Mouse (Mus musculus) lung, postnatal 14 days (tissue): ENCODE results near the gene Carm1.
A peak's percentile ranks its signal among the peaks of the same experiment; 100 is the strongest.
"Not testable (repeated sequence)": the region's sequence is repeated elsewhere in the genome, so short reads cannot be mapped to it uniquely, and the experiment has no call there.

Source experiments
- DNase-seq: peaks from one replicate; pipeline ENCODE4 v3.0.0; 2021

Gene Carm1

DNA sequence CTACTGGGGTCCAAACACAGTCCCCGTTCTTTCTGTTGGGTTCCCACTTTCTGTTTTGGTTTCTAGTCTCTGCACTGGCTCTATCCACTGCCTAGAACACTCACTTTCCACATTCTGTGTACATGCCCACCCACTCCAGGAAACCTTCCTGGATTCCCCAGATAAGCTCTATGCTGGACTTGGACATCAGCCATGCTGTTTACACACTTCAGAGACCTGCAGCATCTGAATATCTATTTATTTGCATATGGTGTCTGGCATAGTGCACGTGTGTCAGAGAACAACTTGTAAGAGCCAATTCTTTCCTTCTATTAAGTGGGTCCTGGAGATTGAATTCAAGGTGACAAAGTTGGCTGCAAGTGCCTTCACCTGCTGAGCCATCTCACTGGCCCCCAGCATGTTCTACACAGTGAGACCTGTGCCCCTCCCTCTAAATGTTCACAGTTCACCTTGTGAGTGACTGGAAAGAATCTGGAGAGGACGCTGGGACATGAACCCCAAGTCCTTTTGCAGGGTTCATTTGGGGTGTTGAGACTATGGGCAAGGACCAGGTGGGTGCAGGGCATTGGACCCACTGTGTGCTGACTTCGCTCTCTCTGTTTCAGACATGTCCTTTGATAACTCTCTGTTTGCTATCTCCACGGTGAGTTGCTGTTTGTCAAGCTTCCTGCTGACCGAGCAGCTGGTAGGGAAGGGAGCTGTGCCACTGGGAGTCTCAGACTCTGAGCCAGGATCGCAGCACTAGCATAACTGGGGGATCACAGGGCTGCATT is 6.5 kb upstream of the Carm1 start:
- no peak for DNase-seq

DNA sequence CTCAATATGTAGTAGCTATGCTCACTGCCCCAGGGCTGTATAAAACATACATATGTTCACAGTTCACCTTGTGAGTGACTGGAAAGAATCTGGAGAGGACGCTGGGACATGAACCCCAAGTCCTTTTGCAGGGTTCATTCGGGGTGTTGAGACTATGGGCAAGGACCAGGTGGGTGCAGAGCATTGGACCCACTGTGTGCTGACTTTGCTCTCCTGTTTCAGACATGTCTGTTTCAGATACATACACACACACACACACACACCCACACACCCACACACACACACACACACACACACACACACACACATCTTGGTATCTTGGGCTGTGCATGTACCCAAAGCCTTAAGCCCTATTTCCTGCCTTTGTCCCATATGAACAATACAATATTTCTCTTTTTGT is 4.7 kb upstream of the Carm1 start:
- not testable (repeated sequence) for DNase-seq

DNA sequence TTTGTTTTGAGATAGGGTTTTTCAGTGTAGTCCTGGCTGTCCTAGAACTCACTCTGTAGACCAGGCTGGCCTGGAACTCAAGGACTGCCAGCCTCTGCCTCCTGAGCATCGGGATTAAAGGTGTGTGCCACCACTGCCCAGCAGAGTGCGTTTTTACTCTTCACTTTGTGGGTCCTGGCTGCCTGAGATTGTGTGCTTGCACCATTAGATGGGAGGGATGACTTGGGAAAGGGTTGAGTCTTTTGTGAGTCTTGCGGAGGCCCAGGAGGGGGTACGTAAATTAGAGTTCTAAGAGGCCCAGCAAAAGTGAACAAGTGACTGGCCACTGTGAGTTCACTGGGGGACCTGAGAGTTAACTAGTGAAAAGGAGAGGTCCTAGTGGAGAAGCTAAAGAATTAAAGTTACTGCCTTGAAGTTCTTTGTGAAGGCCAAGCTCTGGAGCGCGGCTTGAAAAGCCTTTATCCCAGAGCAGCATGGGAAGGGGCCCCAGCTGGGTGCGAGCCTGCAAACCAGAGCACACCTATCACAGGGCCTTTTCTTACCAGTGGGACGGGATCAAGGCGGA is 1.3 kb upstream of the Carm1 start:
- DNase-seq = no peak

DNA sequence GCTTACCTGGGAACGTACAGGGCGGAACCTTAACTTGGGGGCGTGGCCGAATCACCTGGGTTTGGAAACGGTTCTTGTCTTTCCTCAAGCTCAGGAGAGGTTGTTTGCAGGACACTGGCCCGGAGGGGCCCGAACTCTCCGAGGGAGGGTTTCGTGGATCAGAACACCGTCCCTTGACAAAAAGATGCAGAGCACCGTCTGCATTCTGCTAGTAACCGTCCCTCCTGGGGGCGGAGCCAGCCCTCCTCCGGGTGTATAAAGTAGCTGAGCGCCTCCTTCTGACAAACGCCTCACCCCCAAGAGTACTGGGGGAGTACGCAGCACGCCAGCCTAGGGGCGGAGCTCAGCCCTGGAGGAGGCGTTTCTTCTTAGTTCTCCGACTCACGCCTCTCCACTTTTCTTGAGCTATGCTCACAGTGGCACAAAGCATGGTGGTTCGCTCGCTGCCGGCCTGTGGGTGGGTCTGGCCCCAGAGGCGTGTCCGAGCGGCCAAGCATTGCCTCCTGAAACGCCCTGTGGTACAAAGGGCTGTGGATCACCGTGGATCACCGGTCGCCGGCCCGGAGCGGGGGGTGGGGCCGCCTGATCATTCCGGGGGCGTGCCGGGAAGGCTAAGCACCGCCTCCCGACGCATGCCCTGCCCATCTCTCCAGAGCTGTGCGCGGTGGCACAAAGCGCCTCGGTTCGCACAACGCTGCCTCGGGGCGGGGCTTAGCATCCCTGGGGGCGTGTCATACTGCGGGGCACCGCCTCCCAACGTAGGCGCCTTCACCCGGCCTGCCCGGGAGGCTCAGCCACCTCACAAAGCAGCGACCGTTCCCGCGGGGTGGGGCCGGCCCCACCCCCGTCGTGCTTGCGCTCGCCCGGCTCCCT is 542 bp upstream of the Carm1 start:
- DNase-seq = peak; percentile 99

DNA sequence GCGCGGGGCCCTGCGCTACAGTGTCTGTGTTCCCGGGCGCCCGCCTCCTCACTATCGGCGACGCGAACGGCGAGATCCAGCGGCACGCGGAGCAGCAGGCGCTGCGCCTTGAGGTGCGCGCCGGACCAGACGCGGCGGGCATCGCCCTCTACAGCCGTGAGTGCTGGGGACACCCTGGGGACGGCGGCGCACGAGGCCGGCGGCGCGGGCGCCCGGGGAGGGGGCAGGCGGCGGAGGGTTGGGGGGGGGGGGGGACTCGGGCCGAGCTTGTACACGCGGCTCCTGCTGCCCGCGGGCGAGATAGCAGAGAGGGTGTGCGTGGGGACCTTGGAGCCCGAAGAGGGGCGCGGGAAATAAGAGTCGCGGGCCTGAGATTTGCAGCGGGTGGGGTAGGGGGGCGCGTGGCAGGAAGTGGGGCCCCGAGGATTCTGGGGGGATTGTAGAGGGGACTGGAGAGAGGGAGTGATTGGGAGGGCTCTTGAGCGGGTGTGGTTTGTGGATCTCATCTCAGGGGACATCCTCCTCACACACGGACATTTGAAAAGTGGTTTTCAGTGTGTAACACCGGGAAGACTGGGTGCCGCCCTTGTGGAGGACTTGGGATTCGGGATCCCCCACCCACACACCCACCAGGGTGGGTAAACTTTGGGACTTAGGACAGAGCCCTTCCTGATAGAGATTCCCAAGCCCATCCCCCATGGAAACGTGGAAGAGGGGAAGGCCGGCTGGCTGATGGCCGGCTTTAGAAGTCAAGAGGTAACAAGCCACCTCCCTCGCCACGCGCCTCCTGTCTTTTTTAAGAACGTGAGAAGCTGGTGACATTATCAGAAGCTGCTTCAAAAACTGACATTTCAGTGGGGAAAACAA is 614 bp downstream of the Carm1 start:
- DNase-seq = peak; percentile 55

DNA sequence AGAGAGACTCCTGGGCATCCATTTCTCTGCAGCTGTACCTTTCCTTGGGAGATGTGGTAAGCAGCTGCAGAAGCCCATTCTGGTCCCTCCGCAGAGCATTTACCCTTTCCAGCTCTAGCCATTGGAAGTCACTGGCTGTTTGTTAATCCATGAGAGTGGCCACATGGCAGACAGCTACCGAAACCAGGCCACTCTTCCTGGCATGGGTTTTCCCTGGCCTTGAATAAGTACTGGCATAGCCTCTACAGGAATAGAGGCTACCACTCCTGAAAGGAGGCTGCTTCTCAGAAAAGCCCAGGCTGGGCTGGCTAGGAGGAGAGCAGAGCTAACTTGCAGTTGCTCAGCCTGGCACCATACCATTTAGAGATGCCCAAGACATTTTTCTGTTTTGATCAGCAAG is 4.4 kb downstream of the Carm1 start:
- no peak for DNase-seq

DNA sequence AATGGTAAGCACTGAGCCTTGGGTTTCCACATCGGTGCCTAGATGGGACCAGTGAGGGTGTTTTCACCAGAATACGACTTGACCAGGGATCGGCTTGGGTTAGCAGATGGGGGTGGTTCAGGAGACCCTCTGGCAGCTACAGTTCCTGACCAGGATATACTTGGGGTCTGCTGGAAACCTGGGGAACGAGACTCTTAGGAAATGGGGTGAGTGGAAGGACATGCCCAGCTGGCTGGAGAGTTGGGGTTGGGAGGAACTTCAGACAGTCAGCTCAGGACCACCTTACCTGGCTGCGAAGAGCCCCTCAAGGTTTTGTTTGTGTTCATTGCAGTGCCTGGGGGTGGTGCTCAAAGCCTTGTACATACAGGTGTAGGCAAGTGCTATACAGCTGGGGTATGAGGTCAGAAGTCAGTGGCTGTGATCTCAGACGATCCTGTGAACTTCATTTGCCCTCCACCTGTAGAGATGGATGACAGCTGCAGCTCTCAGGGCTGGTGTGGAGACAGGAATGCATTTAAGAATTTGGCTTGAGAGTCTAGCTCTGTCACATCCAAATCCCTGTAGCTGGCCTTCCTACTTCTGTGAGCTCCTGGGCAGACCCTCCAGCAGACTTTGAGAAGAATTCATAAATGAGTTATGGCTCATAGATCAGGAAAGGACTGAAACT is 7.0 kb downstream of the Carm1 start:
- no peak for DNase-seq

DNA sequence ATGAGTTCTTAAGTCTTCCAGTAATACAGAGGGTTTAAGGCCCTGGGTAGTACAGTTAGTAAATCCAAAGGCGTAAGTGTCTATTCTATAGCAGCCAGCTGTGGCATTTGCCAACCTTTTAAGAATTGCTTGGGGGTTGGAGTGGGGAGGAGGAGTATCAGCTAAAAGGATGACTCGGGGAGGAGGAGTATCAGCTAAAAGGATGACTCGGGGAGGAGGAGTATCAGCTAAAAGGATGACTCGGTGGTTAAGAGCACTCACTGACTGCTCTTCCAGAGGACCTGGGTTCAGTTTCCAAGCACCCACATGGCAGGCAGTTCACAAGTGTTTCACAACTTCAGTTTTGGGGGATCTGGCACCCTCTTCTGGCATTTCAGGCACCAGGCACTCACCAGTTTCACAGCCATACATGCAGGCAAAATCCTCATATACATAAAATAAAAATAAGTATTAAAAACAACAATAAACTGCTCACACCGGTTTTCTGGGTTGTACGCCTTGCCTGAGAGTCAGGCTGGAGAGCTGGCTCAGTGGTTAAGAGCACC is 8.6 kb downstream of the Carm1 start:
- no peak for DNase-seq

DNA sequence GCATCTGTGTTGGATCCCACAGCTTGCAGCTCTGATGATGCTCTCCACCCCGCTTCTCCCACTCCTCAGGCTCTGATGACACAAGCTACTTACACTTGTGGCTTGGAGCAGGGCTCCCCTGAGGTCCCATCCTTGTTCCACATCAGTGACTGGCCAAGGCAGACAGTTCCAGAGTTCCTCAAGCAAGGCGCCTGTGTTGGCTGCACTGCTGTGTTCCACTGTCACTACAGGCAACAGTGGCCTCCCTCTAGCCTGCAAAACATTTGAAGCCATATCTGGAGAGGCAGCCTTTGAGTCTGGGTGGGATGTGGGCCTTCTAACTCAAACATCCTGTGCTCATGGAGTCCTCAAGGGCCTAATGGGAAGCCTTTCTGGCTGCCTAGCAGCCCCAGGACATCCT is 10.3 kb downstream of the Carm1 start:
- peak; percentile 9 for DNase-seq

DNA sequence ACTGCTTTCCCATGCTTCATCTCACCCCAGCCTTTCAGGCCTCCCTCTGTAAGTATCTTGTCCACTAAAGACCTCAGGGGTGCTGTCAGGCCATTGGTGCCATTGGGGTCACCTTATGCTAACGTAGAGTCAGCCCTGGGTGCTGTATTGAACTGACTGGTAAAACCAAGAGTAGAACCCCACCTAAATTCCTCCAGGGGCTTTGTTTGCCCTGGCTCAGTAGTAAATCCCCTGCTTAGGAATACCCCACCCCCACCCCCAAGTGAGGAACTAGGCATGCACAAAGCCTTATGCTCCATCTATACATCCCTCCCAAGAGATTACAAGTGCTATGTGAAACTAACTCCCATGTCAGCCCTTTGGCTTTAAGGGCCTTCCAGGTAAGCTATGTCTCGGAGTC is 10.9 kb downstream of the Carm1 start:
- DNase-seq = no peak

DNA sequence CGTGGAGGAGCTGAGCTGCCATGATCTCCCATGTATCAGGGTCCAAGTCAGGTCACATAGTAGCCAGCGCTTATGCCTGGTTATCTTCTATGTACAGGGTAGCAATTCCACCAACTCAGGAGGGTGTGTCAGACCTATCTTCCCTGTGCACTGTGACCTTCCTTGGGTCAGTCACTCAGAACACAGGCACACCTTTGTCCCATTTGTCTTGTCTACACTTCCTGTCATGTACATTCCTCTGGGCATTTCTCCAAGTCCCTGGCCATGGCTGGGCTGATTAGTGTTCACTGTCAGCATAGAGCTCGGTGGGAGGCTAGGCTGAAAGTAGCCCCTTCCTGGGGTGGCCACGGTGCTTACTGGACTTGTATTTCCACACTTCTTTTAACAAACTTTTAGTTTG is 11.7 kb downstream of the Carm1 start:
- DNase-seq = peak; percentile 13

DNA sequence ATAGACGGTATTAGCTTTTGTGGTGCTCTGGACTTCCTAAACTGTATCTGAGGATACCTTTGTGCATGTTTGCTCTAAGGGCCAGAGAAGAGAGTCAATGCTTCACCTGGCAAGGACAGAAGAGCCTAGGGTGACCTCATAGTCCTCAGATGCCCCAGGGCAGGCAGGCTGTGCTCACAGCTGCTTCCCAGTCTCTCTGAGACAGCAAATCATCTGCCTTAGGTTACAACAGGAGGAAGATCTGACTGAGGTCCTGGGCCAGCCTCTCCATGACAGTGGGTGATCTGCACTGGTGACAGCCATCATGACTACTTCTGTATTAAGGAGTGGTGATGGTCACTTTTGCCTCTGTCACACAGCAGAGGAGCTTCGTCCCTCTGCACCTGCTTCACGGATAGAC is 12.5 kb downstream of the Carm1 start:
- DNase-seq = no peak

DNA sequence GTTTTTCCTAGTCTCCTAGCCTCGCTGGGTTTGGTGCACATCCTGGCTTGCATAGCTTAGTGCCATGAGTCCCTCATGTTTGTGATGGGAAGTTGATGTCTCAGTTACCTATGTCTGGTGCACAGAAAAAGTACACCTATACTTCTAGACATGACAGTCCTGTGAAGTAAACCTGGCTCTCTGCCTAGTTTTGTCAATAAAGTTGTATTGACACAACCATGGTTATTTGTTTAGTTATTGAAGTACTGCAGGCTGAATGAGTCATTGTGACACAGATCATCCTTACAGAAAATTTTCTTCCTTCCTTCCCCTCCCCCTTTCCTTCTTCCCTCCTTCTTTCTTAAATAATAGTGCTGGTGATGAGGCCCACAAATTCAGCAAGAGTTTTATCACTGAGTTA is 17.7 kb downstream of the Carm1 start:
- DNase-seq = no peak

DNA sequence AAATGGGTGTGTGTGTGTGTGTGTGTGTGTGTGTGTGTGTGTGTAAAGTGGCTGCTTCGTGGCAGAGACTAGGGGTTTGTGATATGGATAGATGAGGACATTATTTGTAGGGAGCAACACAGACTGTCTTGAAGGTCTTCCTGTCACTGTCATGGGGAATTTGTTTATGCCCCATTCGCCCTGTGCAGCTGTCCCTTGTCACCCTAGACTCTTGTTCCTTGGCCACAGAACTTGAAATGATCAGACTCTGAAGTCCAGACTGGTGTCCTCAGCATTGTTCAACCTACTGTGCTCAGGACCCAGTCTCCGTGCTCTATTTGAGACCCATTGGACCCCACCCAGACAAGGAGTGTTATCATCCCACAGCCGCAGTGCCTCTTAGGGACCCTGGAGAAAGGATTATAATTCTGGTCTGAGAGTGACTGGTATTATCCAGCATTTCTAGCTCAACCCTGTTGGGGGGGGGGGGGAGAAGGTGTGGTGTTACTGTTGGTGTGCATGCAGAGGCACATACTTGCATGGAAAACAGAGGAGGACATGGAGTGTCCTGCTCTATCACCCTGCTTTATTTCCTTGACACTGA is 18.4 kb downstream of the Carm1 start:
- DNase-seq = no peak

DNA sequence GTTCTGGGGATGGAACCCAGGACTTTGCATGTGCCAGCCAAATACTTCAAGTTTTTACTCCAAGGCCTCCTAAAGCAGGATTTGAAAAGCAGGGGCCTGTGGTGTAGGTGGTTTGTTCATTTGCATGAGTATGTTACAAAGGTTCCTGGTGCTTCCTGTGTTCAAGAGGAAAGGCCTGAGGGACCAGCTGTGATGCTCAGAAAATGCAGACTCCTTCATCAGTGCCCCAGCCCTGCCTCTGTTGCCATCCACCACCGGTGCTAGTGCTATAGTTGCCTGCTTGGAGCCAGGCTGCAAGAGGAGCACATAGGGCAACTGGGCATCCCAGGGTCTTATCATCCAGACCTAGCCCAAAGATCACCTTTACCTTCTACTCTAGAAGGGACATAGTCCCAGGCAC is 19.8 kb downstream of the Carm1 start:
- DNase-seq = no peak

DNA sequence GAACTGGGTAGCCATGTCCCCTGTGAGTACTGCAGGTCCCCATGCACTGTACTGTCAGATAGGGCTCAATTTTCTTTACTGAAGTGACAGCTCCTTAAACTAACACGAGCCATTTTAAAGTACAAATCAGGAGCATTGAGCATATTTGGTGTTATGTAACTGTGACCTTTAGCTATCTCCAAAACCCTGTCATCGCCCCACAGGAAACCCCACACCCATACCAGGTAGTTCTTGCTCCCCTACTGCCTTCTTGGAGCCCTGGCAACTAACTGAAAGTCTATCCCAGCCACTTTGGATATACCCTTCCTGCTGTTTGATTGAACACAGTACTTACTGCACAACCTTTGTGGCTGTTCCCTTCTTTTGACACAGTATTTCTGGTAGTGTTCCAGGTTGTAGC is 20.4 kb downstream of the Carm1 start:
- DNase-seq = no peak

DNA sequence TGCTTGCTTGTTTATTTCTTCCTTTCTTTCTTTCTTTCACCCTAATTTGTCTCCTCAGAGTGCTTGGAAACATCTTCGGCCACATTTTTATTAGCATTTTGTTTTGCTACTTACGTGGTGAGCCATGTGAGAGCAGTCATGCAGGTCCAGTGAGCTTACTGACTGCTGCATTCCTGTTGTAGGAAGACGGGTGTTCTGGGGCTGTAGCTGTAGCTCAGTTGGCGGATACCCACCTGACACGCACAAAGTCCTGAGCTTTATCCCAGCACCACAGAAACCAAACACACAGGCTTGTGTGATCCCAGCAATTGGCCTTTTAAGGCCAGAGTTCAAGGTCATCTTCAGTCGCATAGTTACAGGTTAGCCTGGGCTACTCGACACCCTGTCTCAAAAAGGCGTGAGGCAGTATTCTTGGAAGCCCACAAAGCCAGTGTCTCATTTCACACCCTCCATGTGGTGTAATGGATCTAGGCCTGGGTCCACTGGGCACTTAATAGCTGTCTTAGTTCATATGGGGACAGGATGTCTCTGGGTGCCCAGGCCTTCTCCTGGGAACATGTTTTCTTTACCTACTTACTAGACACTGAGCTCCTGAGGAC is 22.1 kb downstream of the Carm1 start:
- DNase-seq = no peak

DNA sequence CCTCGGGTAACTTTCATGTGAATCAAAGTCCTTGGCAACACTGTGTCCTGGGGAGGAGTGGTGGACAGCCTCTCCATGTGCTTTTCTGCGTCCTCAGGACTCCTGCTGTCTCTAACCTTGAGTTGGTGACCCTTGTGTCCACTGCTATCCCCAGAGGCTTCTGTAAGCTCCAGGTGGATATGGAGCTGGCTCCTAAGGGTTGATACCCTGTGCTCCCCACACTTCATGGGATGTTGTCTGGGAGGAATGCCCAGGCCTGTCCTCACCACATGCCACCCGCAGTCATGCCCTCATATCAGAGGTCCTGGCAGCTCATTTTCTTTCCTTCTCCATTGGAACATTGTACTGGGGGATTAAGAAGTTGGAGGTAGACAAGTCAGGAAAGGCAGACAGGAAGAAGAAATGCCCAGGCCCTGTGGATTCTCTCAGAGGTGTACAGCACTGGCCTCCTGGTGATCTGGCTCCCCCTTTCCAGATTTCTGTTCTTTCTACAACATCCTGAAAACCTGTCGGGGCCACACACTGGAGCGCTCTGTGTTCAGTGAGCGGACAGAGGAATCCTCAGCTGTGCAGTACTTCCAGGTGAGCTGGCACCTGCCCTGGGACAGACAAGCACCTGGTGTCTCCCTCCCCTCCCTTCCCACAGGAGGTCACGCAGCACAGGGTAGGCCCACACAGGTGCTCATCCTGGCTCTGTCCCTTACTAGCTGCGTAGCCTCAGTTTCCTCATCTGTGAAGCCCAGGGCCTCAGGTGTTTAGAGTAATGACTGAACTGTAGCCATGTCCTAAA is 27.5 kb downstream of the Carm1 start:
- DNase-seq = no peak

DNA sequence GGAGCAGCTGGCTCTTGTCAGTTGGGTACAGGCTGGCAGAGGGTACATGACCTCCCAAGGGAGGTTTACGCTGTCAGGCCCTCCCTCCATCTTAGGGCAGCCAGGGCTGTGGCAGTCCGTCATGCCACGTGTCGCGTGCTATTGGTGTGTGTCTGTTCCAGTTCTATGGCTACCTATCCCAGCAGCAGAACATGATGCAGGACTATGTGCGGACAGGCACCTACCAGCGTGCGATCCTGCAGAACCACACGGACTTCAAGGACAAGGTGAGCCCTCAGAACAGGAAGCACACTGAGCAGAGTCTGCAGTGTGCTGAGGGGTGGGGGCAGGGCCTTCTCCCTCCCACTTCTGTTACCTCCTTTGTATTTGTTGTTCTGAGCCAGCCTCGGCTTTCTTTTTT is 28.6 kb downstream of the Carm1 start:
- DNase-seq = no peak

DNA sequence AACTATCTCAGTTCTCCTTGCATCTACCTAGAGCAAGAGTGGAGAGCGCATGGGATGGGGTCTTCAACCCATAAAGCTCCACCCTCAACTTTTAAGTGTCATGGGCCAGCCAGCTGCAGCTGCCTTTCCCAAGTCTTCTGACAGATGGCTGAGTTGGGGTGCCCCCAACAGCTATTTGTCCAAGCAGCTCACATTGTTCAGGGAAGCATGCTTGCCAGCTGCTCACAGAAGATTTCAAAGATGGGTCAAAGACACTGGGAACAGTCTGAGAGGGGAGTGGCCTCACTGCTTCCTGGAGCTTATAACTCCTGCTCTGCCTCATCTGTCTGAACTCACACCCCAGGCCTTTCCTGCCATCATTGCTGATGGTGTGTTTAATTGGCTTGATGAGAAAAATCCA is 29.6 kb downstream of the Carm1 start:
- no peak for DNase-seq

DNA sequence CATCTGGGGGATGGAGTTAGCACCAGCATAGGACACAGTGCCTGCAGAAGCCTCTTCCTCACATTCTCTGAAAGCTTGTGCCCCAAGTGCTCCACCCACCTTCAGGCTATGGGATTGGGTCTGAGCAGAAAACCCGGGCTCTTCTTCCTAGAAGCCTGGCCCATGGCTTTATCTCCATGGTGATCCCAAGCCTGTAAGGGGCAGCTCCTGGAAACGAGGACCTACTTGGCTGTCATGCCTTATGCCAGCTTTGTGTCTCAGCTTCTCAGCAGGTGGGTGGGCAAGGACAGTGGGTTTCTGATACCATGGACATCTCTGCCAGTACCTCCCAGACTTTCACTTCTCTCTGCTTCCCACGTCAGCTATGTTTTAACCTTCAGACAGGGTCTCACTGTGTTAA is 31.5 kb downstream of the Carm1 start:
- DNase-seq = no peak
